Mouse (Mus musculus) adrenal gland, postnatal 36 days (tissue): Measurements from ENCODE around the gene Tnik. TPM values are rescaled to one million over a fixed set of nuclear protein-coding genes. Genes with fewer than 3 reads are reported as not detected.

Experiments
- DNase-seq, 2 experiments: peaks; one replicate each; pipeline ENCODE4 v3.0.0; 2021; ENCODE audit warnings: mixed read lengths in 1 of 2
- total RNA-seq, 2 experiments: library from RNA; stranded (reverse); gene quantifications; 2 replicates each; pipeline ENCODE4 v1.2.3; 2021

Tnik gene
- total RNA-seq, 2 experiments from 2014 or later = 10.6 to 17.0 TPM

DNA sequence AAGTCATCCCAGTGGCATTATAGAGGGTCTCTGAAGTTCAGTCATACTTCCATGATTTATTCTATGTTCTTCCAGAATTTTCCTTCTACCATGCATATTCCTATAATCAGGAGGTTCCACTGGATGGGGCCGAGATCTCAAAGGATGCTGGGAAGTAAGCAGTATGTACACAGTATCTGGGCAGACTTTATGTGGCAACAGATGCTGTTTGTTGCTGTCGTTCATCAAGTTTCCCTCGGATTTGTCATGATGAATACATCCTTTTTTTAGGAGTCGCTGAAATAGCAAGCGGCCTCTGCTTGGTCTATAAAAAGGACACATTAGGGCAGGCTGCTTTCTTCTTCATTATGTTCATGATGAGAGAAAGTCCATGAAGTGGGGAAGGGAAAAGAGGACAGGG lies 349.3 kb downstream of the Tnik start:
- DNase-seq = no peak

DNA sequence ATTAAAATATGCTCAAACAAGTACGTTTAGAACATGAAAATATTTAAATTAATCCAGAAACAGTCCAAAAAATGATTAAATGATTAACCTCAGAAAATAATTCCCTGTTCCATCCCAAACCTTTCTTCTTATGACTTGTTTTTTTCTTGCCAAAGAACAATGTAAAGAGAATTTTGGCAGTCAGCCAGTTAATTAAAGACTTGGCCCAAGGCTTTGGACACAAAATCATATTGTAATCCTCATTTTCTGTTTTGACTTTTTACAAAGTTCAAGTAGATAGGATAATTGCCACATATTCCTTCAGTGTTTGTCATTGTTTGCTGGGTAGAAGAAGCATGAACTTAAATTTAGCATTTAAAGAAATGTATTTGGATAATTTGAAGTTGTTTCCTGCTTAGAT lies 353.4 kb downstream of the Tnik start:
- DNase-seq = no peak

DNA sequence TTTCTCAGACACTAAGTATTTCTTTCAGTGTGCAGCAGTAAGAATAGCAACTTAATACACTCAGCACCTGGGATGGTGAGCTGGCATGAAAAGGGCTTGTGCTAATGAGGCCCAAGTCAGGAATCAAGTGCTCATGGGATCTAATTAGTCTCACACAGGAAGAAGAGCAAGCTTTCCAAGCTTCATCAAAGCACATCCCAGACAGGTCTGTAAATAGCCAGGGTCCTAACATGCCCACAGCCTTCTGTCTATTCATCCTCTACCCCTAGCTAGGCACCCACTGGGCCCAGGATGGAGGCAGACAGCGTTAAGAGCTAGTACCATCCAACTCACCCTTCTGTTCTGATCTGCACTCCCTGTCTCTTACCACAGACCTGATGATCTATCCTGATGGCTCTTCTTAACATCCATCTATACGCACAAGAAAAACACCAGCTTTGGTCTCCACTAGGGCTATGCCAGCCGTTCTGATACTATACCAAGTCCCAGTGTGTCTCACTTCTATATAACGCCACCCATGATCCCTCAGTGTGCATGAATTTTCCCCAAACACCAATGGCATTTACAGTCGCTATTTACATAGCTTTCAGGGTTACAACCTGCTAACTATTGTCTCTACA lies 354.1 kb downstream of the Tnik start:
- DNase-seq = no peak

DNA sequence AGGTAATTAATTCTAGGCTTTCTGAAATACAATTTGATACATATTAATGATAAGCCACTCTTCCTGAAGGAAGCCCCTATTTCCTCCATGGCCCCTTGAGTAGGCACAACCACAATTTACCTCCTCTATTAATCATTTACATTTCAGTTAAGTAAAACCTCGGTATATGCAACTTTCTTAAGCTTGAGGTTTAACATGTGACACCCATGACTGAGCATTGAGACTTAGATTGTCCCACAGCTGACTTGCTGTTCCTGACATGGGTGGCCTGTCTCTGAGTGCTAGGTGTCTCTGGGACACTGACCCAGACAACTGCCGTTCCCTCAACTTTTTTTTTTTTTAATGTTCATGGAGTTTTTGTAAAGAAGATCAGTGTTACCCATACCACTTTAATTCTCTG lies 358.8 kb downstream of the Tnik start:
- DNase-seq = no peak

DNA sequence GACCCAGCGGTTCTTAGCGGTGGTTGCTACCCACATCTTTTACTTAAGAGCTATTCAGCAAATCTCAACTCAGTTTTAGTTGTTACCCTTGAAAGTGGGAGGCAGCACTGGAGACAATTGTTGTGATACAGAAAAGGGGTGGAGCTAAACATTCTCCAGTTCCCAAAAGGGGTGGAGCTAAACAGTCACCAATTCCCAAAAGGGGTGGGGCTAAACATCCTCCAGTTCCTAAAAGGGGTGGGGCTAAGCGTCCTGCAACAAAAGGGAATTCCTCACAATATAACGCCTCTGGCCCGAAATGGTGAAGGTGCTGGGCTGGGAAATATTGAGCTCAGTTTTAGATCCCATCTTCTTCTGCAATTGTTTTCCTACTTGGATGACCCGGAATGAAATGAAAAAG lies 363.8 kb downstream of the Tnik start:
- DNase-seq = no peak

DNA sequence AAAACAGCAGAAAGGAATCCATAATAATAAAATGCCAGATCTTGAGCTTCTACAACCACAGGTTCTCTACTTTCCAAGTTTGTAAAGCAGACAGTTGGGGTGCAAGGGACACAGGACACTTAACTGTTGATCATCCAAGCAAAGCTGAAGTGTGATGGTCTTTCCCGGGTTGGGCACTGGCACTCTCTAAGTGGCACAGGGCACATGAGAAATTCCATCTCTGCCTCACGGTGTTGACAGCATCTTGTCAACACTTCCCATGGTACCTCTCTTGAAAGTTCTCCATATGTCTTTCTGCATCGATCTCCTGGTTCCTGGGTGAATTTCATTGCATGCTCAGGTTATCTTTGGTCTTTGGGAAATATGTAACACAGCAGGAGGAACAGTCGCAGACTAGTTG lies 373.8 kb downstream of the Tnik start:
- DNase-seq = no peak

DNA sequence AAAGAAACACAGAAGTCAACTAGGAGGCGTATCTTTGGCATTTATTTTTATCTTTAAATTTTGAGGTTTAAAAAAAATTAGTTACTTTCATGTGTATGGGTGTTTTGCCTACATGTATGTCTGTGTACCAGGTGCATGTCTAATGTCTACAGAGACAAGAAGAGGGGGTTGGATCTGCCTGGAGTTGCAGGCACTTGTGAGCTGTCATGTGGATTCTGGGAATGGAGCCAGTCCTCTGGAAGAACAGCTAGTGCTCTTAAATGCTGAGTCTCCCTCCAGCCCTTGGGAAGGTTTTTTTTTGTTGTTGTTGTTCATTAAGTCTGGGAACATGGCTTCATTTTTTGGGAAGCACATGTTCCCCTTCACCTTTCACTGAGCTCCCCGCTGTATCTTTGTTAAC lies 375.9 kb downstream of the Tnik start:
- peak in 1 of 2 experiments; percentile 7 for DNase-seq

DNA sequence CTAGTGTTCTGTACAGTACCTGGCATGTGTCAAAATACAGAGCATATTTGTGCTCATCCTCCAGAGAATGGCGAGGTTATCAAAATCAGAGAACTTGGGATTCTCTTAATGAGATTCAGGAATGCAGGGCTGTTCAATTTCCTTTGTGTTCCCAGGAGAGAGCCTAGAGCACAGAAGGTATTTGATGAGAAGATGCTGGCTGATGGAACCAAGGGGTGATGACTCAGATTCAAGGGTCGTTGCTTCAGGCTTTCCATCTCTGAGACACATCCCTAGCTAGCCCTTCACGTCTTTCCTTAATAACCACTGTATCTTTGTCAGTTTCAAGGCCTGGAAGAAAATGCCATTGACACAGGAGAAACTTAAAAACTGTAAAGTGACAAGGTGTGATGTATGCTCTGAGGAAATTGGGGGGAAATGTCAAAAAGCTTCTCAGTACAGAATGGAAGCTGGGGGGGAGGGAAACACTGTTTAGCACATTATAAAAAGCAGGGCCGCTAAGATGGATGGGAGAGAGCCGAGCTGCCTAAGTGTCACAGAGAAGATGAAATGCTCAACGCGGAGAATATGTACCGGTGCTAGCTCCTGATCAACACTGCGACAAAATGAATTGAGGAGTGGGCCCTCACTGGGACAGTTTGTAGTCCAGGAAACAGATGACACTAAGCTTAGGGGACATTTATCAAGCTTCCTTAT lies 380.4 kb downstream of the Tnik start:
- no peak for DNase-seq

DNA sequence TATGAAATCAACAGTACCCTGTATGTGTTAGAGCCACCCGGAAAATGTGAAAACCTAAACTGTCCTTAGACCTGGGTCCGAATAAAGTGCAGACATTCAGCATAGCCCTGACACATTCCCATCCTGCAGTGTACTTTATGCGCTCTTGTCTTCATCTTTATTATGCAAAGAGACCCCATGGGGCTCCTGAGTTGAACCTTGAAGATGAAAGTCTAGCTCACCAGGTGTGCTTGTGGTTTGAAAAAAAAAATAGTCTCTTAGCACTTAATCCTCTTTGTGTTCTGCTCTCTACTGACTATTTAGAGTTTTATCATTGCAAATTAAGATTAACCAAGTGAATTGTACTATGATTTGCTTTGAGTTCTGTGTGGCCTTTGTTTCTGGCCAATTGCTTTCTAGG lies 389.6 kb downstream of the Tnik start:
- no peak for DNase-seq

DNA sequence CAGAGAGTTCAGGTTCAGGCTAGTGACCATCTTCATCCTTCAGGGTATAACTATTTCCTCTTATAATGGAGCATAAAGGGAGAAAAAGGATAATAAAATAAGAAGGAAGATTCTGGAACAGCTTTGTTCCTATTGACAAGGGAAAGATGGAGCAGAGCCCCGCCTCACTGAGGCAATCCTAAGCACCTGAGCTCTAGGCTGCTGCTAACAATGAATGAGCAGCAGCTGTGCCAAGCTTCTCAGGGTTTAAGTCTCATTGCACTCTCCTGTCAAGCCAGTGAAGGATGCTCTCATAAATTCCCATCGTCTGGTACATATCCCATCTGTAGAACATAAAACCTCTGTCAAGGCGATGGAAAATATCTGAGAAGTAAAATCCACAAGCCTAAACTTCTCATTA lies 390.0 kb downstream of the Tnik start:
- DNase-seq = no peak

DNA sequence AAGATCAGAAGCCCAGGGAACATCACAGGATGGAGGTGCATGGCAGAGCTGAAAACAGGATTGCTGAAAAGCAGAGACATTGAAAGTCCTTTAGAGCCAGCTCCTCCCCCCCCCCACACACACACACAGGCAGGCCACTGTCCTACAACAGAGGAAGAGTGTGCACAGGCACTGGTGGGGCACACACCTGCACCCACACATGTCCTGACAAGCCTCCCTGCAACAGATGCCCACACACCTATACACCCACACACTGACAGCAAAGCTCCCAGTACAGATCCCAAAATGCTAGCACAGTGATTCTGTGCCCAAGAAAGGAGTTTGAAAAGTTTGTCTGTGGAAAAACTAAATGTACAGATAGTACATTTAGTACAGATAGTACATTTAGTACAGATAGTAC lies 391.7 kb downstream of the Tnik start:
- DNase-seq = no peak

DNA sequence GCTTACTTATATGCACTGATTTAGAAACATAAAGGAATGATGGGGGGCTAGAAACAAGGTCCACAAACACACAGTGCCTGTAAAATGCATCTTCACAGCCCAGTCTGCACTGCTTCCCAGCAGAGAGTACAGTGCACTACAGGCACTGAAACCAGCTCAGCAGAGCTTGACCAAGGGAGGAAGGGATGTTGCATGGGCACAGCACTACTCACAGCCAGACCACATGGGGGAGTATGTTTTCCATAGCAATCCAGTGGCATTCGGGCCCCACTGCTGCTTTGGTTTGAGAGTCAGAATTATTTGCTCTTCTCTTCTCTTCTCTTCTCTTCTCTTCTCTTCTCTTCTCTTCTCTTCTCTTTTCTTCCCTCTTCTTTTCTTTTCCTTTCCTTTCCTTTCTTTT lies 395.3 kb downstream of the Tnik start:
- DNase-seq = no peak

DNA sequence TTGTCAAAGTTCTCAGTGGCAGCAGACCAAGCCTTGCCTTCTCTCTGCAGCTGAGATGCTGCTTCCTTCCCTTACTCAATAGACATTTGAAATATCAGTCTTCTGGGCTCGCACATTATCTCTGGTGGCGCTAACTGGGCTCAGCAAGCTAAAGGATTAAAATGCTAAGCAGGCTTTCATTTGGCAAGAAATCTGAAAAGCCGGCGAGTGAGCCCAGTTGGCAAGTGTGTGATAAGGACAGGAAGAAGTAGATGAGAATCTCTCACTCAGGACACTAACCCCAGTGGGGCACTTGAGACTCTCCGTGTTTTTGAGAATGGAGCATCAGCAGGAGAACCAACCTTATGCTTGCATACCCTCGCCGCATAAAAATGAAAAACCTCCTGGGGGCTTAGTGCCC lies 417.8 kb downstream of the Tnik start:
- DNase-seq = no peak

DNA sequence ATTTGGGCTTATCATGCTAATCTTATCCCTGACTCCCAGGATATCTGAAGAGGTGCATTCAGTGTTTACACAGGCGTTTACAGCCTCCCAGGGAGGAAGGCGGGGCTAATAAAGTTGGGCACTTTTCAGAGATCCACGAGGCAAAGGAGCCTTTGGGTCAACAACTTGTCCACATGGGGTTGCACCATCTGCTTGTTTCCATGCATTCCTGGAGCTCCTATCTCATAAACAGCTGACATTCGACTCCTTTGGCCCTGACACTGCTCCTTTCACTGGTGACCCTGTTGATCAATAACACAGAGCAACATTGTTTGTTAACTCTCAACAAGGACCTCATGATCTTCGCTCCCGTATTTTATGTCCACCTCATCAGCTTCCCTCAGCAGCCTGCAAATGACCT lies 418.9 kb downstream of the Tnik start:
- no peak for DNase-seq

DNA sequence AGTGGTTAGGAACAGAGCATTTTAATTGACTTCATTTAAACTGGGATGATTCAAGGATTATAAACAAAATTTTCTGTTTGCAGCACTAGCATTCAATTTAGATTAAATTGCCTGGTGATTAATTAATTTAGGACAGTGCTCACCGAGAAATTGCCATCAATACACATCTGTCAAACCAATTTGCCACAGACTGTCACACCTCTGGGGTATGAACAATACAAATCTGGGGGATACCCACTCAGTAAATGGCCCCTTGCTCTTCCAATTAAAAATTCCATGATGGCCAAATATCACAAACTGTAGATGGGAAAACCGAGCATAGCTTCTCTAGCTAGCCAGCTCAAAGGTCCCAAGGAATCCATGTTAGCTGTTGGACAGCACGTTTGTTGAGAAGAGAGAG lies 419.4 kb downstream of the Tnik start:
- no peak for DNase-seq

DNA sequence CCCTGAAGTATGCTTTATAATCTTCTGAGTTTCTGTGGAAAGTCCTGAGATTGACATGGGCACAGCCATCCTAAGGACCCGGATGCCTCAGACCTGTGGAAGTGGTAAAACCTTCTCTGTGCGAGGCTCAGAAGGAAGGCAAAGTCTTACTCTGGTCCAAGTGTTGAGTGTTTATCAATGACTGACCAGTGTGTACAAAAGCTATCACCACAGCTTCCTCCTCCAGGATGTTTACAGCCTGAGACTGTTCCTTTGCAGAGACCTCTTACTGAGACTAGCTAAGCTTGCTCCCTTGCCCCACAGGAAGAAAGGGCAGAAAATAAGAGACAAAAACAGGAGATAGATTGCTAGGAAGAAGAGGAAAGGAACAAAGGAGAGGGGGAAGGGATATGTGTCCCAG lies 422.5 kb downstream of the Tnik start:
- no peak for DNase-seq

DNA sequence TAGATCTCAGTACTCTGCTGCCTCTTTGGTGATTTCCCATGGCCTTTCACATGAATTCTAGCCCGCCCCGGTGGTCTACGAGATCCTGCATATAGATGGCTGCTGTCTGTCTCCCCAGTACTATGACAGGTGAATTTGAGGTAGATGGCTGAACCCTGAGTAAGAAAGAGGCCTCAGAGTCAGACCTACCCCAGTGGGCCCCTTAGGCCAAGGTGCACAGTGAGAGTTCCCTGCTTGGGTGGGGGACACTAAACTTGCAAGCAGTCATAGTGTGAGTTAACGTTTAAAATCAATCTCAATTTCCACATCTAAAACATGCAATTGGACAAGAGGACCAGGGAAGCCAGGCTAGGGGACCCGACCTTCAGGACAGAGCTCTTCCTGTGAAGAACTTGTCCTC lies 431.8 kb downstream of the Tnik start:
- DNase-seq = no peak

DNA sequence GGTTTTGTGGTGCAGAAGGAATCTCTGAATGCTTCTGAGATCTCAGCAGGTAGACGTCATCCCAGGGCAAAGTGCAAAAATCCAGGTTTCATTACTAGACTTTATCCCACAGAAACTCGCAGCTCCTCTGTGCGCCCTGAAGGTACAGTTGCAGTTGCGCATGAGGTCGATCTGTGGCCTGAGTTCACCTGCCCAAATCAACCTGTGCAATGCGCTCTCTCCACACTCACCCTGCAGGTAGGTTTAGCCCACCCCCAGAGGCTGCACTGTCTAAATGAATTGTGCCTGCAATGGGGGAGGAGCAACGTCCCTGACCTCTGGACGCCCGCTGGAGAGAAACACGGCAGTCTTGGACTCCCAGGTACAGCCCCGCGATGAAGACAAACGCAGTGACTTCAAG lies 432.6 kb downstream of the Tnik start:
- DNase-seq = no peak

DNA sequence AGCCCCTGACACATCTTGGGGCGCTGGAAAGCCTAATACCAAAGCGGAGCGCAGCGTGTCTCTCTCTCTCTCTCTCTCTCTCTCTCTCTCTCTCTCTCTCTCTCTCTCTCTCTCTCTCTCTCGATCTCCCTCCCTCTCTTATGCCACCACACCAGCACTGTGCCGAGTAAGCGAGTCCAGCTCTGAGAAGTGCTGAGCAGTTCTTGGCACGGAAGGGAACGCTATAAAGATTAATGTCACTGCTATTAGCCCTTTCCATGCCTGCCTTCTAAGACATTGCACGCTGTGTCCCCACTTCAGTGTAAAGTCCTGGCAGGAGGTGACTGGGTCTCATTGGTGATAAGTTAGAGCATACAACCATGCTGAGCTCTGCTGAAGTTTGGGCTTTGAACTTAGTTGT lies 433.1 kb downstream of the Tnik start:
- DNase-seq = no peak

DNA sequence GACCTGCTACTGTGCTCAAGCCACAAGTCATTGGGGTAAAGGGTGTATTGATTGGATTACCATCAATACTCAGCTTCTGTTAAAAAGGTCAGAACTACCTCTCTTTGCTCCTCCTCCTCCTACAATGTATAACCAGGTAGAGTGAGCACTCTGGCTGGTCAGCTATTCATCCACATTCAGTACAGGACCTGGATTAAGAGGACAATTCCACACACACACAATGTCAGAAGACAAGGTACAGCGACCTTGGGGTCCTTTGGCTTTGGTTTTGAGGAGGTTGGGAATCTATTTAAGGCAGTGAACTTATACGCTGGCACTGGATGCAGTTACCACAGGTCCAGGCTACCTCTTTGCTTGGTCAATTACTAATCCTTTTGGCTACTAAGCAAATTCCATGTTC lies 434.8 kb downstream of the Tnik start, which contains the start of gene Slc2a2:
TSS of gene Slc2a2 (plus strand) at position 107 of the 400 bp plus-strand sequence.
- no peak for DNase-seq

DNA sequence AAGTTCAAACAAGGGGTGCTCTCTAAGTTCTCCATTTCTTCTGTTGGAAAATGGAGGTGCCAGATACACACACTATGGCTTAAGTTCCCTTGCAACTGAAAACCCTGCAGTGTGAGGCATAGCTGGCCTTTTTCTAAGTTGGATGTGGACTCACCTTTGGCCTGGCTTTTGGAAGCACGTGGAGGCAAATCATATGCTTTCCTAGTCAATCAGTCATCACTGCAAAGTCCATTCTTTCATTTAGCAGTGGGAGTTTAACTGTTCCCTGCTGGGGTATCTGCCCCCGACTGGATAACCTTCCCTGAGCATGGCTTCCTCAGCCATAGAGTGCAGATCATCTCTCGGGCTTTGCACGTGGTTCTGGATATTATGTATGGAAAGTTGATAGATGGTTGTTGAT lies 436.6 kb downstream of the Tnik start:
- DNase-seq = no peak

DNA sequence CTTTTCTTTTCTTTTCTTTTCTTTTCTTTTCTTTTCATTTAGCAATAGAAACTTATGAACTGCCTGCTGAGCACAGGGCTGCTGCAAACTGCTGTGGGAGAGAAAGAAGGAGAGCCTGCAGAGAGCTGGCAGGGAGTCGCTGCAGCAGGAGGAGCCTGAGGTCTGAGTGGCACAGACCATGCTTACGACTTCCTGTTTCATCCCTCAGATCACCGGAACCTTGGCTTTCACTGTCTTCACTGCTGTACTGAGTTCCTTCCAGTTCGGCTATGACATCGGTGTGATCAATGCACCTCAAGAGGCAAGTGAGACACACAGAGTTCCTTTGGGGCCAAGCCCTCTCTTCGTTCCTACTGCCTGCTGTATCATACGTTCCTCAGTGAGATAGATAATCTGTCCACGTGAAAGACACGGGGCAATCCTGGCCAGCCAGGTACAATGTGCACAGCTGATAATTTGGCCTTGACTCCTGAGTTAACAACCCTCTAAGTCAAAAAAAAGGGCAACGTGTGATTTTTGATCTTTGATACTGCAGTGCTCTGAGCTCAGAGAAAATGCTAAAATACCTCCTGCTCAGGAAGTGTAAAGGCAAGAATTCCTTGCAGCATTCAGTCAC lies 442.6 kb downstream of the Tnik start:
- no peak for DNase-seq

DNA sequence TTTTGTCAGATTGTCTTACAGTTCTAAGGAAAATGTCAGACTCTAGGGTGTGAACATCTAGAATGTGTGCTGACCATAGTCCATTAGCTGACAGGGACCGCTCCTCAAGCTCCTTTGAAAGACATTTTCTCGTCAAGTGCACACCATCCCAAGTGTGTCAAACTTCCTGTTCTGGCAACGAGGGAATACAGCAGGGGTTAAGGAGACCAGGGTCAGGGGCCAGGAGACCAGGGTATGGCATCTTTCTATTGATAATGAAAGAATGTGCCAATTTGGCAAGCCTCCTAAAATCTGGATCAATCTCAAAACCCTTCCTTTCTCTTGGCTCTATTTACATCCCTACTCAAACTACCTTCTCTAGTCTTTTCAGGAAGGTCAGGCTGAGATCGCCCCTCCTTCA lies 443.7 kb downstream of the Tnik start:
- no peak for DNase-seq

DNA sequence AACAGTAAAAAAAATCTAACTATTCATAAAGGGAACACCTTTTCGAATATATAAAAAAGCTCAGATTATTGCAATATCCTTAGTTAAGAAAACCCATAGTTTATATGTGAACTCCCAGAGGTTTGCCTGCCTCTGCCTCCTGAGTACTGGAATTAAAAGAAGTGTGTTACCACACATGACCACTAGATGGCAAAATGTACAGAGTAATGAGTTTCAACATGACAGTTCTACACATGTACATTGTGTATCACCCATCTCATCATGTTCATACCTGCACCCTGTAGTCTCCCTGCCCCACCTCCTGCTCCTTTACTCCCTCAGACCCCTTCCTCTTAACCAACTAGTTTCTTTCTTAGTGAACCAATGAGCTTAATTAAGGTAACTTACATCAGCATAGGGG lies 446.7 kb downstream of the Tnik start:
- no peak for DNase-seq
